Mouse (Mus musculus) erythroblast, embryonic 14.5 days (primary cell): ENCODE data around the gene Fam53b. TPM values are rescaled to one million over a fixed set of nuclear protein-coding genes. Genes with fewer than 3 reads are reported as not detected.

Experiments used
- H3K27me3 ChIP-seq: 2 replicates; pipeline ENCODE4 v1.6.1; 2012; ENCODE audit warnings: inconsistent platforms; ENCODE audit not compliant: control insufficient read depth
- H3K36me3 ChIP-seq: 2 replicates; pipeline ENCODE4 v1.6.1; 2012; ENCODE audit warnings: mild to moderate bottlenecking, inconsistent platforms; ENCODE audit not compliant: control insufficient read depth
- H3K4me1 ChIP-seq: 2 replicates; pipeline ENCODE4 v1.6.1; 2012; ENCODE audit warnings: inconsistent platforms; ENCODE audit not compliant: control insufficient read depth
- H3K4me3 ChIP-seq: replicated peaks from 2 replicates; pipeline ENCODE3; 2012; ENCODE audit warnings: moderate library complexity, mild to moderate bottlenecking, inconsistent platforms
- H3K9me3 ChIP-seq: 2 replicates; pipeline ENCODE4 v1.6.1; 2012; ENCODE audit warnings: low read length, inconsistent platforms, mixed read lengths; ENCODE audit not compliant: control insufficient read depth
- GATA1 ChIP-seq: IDR thresholded peaks from 2 replicates; pipeline ENCODE4 v1.6.1; 2012; ENCODE audit warnings: low read length, inconsistent platforms, mixed read lengths
- TAL1 ChIP-seq: IDR thresholded peaks from 3 replicates; pipeline ENCODE4 v1.6.1; 2012; ENCODE audit warnings: low read length, inconsistent platforms, mixed read lengths
- polyA plus RNA-seq: library from polyadenylated mRNA; stranded (reverse); fragments of >175 nt; gene quantifications from 2 replicates; pipeline ENCODE4 v1.2.3, GENCODE M21; 2012

Gene Fam53b
- polyA plus RNA-seq, 1 experiment: 21.4 TPM

DNA sequence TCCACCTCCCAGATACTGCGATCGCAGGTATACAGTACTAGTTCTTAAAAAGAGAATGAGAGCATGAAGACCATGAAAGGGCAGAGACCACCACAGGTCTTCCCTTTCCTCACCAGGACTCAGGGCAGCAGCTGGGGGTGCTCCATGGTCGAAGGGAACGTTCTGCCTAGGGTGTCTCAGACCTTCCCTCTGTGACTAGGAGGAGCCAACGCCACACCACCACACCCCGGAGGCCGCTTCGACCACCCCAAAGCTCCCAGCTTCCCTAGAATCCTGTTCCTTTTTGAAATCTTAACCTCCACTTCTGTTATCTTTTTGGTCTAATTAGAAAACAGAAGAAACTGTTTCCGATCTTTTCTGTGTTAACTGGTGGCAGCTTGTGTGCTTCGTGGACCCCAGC is 37.8 kb downstream of the Fam53b start:
- H3K9me3 ChIP-seq: no peaks in the 10 kb centered on the region
- H3K27me3 ChIP-seq: no peaks in the 10 kb centered on the region
- no peak for TF ChIP-seq GATA1
- H3K4me3 ChIP-seq: peak overlapping the region; percentile 70
- H3K36me3 ChIP-seq: peaks cover 88% of the 10 kb centered on the region
- H3K4me1 ChIP-seq: peaks cover 97% of the 10 kb centered on the region

DNA sequence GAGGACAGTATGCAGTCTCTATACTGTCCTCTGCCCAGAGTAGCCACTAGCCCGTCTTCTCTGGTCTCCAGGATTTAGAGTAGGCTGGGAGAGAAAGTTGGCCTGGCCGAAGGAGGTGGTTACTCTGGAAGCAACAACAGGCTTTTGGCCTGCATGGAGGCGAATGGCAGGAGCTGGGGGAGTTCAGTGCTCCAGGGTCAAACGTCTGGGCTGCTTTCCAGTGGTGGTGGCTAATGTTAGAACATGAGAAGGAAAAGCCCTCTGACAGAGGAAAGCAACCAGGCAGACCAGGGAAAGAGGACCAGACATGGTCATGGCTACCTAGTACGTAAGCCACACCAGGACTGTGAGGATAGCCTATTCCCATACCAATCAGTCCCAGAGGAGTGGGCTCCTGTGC is 38.4 kb downstream of the Fam53b start:
- no peaks in the 10 kb centered on the region for H3K9me3 ChIP-seq
- H3K4me3 ChIP-seq: peak overlapping the region; percentile 70
- H3K4me1 ChIP-seq: peaks cover 97% of the 10 kb centered on the region
- H3K27me3 ChIP-seq: no peaks in the 10 kb centered on the region
- TF ChIP-seq TAL1 (no peak), GATA1 (no peak)
- H3K36me3 ChIP-seq: peaks cover 90% of the 10 kb centered on the region

DNA sequence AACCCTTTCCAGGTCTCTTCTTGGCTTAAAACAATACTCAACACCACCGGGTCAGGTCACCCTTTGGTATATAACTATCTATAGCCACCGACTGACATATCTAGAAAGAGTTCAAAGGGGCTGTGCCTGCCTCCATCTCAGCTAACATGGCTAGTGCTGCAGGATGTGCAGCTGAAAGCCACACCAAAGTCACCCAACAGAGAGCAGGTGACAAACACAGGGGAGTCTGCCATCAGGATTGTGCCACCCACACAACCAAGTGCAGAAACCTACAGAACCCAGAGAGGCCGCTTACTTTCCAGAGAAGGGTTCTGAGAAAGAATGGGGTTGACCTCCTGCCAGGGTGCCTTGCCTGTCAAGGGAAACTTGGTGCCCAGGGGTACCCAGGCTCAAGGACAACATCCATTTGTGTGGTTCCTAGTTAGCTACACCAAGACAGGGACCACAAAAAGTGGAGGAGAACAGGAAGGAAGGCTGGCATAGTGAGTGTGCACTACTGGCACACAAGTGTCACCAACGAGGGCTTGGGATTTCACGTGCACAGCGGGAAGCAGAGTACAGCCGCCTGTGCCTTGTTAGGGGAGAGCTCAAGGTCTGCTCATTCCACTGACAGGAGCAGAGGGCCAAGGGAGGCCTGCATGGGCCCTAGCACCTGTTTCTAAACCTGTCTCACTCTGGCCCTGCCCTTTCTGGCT is 40.5 kb downstream of the Fam53b start:
- no peaks in the 10 kb centered on the region for H3K27me3 ChIP-seq
- TF ChIP-seq GATA1 (no peak), TAL1 (no peak)
- peaks cover 99% of the 10 kb centered on the region for H3K36me3 ChIP-seq
- peaks cover 97% of the 10 kb centered on the region for H3K4me1 ChIP-seq
- no peaks in the 10 kb centered on the region for H3K9me3 ChIP-seq
- H3K4me3 ChIP-seq: peak overlapping the region; percentile 70

DNA sequence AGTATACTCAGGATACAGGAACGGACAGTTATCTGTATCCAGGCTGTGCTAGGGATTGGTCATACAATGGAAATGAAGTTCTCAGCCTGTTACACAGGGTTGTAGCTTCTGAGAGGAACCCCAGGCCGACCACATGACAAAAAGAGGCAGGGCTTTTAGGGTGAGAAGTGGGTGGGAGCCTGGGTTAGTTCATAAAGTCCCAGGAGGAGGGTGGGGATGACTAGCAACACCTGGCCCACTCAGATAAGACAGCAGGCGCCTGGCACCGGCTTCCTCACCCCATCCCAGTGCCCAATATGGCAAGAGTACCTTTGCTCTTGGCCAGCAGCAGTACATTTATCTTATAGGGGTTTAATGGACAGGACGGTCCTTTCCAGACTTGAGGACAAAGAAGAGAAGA is 41.2 kb downstream of the Fam53b start:
- no peaks in the 10 kb centered on the region for H3K9me3 ChIP-seq
- H3K27me3 ChIP-seq: no peaks in the 10 kb centered on the region
- peaks cover 100% of the 10 kb centered on the region for H3K36me3 ChIP-seq
- H3K4me3 ChIP-seq: peak overlapping the region; percentile 70
- peaks cover 97% of the 10 kb centered on the region for H3K4me1 ChIP-seq
- peak; percentile 93 for TF ChIP-seq TAL1
- TF ChIP-seq GATA1: peak; percentile 87

DNA sequence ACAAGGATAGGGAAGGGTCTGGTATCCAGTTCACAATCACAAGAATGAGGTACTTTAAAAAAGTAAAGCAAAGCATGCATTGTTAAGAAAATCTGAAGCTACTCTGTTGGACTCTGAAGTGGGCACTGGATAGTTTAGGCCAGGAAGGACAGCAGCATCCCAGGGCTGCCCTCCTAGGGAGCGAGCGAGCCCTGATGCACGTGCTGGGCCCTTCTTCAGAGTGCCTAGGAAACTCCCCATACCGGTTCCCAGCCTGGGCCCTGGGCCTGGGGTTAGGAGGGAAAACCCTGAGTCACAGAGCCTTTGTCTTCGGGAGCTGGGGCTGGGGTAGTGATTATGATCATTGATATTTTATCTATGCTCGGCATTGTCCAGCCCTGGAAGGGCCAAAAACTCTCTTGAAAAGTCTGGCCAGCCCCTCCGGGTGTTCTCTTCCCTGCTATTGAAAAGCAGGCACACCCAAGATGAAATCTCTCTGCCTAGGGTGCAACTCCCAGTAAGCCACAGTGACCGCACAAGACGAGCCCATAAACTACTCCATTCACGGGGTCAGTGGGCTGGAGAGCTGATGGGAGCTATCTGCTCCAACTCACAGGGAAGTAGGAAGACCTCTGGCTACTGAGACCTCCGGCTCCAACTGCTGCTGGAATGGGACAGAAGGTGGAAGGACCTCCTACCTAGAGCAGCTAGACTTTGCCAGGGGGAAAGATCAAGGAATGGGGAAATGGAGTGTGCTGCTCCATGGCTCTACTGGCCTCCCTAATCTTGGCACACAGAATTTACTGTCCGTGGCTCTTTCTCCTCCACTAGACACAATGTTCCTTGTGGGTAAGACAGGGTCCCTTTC is 45.0 kb downstream of the Fam53b start:
- Histone ChIP-seq H3K36me3 (peaks cover 100% of the 10 kb centered on the region), H3K27me3 (no peaks in the 10 kb centered on the region), H3K4me3 (peak overlapping the region; percentile 60), H3K4me1 (peaks cover 99% of the 10 kb centered on the region), H3K9me3 (no peaks in the 10 kb centered on the region)
- TF ChIP-seq TAL1 (no peak), GATA1 (no peak; the same call in 1 of the 2 replicates)

DNA sequence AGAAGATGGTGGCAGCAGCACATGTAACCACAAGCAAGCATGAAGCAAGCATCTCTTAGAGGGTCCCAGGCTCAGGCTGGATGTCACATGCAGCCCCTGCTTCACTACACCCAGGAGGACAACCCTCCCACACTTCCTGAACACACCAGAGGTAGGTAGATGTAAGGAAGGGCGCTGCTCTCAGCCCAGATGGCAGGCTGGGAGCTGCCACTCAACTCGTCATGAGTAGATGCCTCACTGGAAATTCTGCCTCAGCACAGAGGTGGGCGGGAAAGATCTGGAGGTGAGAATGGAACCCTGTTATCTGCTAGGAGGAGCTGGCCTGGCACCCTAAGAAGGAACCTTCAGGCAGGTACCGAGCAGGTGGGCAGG is 45.7 kb downstream of the Fam53b start:
- H3K36me3 ChIP-seq: peaks cover 100% of the 10 kb centered on the region
- H3K27me3 ChIP-seq: no peaks in the 10 kb centered on the region
- peaks cover 99% of the 10 kb centered on the region for H3K4me1 ChIP-seq
- H3K9me3 ChIP-seq: no peaks in the 10 kb centered on the region
- H3K4me3 ChIP-seq: peak overlapping the region; percentile 60
- no peak for TF ChIP-seq TAL1
- TF ChIP-seq GATA1: no peak

DNA sequence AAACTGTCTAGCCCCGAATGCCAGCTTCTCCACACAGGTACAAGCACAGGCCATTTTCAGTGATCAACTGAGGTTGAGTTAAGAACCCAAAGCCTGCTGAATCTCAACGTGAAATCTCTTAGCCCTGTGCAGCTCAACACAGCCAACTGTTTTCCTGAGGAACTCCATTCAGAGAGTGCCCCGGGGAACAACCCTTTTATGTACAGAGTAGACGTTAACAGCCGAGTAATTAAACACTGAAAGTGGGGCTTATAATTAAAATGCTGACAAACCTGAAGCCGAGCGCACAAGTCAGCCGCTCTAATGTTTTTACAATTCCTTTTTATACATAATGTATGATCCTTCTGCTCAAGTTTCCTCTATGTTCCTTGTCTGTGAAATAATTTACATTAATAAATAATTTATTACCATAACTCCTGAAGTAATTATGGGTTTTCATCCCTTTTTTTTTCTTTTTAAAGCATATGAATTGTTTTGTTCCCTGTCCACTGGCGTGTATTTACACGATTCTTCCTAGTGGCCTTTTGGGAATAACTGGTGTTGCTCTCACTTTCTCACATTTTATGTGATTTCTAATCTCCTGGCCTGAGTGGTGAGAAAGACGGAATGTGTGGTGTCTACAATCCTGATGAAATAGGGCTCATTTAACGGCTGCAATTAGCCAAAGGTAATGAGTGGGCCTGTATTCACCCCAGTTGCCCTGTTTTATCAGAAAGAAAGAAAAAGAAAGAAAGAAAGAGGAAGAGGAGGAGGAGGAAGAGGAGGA is 46.3 kb downstream of the Fam53b start:
- peak overlapping the region; percentile 60 for H3K4me3 ChIP-seq
- no peaks in the 10 kb centered on the region for H3K9me3 ChIP-seq
- peaks cover 98% of the 10 kb centered on the region for H3K4me1 ChIP-seq
- H3K36me3 ChIP-seq: peaks cover 100% of the 10 kb centered on the region
- TF ChIP-seq GATA1 (no peak), TAL1 (no peak)
- H3K27me3 ChIP-seq: no peaks in the 10 kb centered on the region

DNA sequence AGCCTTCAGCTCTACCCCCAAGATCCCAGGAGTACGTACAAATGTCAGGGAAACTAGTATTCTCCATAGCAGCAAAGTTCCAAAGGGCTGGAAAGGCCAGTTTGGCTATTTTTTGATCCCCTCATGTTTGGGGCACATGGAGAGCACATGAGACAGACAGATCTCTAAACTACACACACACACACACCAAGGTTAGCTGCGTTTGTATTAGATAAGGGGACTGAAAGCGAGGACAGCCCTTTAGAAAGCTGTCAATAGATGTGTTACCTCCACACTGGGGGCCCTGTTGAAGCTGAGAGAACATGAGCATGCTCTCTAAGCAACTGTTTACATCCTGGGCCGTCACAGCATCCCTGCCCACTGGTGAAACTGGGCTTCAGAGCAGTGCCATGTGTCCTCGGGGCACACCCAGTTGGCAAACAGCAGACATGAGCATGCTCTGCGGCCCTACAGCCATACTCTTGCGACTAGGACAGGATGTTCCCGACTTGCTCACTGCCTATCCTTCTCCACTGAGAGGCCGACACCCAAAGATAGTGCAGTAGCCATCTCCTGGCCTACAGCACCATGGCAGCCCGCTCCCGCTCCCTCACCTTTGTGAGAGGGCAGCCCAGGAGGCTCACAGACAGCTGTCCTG is 47.3 kb downstream of the Fam53b start:
- TF ChIP-seq GATA1 (no peak), TAL1 (no peak)
- Histone ChIP-seq H3K9me3 (no peaks in the 10 kb centered on the region), H3K4me3 (peak overlapping the region; percentile 53), H3K27me3 (no peaks in the 10 kb centered on the region), H3K36me3 (peaks cover 100% of the 10 kb centered on the region), H3K4me1 (peaks cover 90% of the 10 kb centered on the region)
